Mouse (Mus musculus) adrenal gland, postnatal 4 days (tissue): ENCODE data around the gene Slc10a2. TPM values are rescaled to one million over a fixed set of nuclear protein-coding genes. Genes with fewer than 3 reads are reported as not detected.
"Not testable (repeated sequence)": the region's sequence is repeated elsewhere in the genome, so short reads cannot be mapped to it uniquely, and the experiment has no call there.

Experiments used
- DNase-seq, 2 experiments: peaks; one replicate each; pipeline ENCODE4 v3.0.0; 2021 to 2022; ENCODE audit warnings: low spot score in 2 of 2, mixed read lengths in 2 of 2
- long read RNA-seq, 2 experiments: library from polyadenylated mRNA; stranded (forward); transcript quantifications; one replicate each; pipeline ENCODE4 v2.0.0; 2021
- total RNA-seq, 2 experiments: library from RNA; stranded (reverse); gene quantifications; 2 replicates each; pipeline ENCODE4 v1.2.3; 2021

Gene Slc10a2
- not detected for total RNA-seq
- long read RNA-seq, experiment 1: 0 reads
- long read RNA-seq, experiment 2: 0 reads

DNA sequence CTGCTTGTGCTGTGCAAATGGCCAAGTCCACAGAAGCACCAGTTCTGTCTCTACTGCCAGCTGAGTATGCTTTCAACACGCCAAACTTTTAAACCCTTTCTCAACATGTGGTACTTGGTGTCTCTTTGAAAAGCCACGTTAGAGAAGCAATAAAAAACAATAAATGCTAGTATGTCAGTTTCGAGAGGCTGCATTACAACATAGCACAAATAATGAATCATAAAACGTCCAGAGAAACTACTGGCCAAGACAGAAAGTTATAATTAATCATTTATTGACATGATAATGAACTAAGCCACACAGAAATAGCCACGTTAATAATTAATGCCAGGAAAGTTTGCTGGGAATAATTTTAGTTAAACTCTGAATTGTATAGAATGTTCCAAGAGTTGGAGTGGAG, at the start of gene Slc10a2:
Gene Slc10a2, minus strand, starts transcription at position 166 of the 400 bp plus-strand sequence.
- DNase-seq: no peak

DNA sequence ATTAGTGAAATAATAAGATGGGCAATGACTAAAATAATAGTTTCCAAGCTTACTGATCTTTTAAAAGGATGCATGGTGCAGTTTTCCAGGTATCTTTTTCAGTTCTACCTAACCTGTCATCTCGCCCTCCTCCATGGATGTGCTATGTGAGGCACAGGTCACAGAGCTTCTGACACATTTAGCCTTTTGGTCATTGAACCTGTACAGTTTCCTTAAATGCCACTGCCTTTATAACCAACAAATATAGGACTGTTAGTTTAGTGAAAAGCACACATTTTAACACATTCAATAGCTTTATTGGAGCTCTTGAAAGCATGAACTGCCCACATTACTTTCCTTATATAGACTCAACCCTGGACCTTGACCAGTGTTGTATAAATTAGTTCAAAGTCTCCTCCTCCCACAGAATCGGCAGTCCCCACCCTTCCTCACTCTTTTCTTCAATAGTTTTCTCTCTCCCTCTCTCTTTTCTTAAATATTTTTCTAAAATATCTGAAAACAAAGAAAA, 24.2 kb upstream of the Slc10a2 start:
- DNase-seq: no peak

DNA sequence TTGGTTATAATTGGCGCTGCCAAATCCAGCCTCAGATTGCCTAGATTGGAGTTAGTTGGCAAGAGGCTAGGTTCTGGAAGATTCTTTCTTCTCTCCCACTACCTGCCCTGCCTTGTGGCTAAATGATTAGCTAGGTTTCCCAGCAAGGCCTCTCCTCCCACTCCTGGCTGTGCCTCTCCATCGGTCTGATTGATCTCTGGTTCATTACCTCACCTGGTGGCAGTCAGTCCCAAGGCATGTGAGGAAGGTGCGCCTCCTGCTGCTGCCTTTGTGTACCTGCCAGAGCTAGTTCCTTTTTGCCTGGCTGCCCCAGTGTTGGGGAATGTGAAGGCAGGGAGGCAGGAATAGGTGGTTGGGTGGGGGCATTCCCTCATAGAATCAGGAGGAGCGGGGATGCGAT, 1.7 kb upstream of the Slc10a2 start:
- DNase-seq: no peak

DNA sequence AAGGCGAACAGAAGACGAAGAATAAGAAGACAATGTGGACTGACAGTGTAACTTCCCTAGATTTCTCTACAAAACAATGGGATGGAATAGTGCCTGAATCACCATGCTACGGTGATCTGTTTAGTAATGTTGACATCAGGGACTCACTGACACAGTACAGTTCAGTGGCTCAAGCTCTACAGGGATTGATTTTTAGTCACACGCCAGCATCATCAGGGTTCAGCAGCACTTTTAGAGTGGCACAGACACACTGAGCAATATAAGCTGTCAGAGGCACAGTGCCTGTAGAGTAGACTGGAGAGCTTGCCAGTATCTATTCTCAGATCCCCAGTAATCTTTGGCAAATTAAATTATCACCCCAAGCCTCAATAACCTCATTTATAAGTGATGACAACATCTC, 9.8 kb downstream of the Slc10a2 start:
- DNase-seq: no peak

DNA sequence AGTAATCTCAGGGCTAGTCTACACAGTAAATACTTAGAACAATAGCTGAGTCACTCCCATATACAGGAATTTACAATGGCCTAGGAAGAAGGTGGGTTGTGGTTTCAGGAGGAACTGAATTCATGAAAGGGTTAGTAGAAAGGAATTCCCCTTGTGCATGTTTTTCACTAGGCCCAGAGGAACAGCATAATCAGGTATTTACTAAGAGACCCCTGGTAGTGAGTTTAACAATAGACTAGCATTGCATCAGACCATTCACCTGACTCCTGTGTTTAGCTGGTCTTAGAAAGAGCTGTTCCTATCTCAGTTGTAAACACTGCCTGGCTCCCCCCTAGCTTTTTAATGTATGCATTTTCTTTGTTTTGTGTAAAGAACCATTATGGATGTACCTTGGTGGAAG, 11.2 kb downstream of the Slc10a2 start:
- not testable (repeated sequence) for DNase-seq

DNA sequence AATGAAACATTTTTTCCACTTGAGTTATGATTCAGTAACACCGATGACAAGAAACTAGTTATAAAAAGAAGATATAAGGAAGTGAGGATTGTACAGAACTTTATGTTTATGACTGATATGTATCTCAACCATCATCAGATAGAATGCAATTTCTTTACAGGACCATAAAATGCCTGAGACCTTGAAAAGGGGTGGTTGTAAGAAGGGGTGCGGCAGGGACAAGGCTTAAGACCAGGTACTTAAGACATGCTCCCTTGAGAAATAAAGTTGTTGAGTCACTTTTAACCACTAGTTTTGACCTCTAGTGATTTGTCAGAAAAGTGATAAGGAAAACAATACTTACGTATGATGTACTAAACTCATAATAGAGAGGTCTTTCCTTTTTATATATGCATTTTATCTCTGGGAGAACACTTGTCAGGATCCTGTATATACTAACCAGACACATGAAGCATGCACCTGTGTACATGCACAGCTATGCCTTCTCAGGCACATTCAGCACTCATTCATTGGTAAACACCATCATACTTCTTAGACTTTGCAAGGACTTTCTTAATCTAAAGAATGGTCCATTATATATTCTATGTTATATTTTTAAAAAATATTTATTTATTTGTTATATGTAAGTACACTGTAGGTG, 31.4 kb downstream of the Slc10a2 start:
- no peak for DNase-seq

DNA sequence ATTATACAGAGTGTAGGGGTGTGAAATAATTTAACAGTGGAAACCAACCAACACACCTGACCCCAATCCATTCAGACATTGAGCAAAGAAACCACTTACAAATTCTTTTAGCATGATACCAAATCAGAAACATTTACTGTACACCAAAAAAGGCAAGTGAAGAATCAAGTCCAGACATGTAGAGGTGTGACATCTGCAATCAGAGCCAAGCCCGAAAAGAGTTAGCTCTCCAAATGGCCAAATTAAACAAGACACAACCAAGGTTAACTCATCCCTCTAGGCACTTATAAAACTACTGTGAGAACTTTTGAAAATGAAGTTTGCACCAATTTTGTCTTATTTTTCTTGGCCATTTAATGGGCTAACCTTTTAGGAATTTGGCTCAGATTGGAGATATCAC, 46.3 kb downstream of the Slc10a2 start:
- DNase-seq: no peak

DNA sequence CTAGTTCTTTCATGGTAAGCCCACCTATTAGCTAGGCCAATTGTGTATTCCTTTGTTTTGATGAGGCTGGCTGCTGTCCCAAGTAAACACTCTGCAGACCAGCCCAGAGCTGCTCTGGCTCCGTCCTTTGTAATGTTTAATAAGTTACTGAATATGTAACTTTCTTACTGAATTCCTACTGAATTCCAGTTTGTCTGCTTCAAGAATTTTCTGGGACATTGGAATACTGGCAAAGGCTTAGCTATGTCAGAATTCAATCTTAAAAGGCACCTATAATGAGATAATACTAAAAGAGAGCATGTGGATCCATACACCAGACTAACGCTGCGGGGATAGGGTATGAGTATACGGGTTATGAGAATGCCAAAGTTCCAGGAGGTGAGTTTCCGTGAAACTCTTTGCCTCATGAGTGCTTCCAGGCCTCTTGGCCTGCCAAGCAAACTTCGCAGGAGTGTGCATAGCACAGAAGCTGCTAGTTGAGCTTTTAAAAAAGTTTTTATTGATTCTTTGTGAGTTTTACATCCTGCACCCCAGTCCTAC, 60.7 kb downstream of the Slc10a2 start:
- DNase-seq: not testable (repeated sequence)

DNA sequence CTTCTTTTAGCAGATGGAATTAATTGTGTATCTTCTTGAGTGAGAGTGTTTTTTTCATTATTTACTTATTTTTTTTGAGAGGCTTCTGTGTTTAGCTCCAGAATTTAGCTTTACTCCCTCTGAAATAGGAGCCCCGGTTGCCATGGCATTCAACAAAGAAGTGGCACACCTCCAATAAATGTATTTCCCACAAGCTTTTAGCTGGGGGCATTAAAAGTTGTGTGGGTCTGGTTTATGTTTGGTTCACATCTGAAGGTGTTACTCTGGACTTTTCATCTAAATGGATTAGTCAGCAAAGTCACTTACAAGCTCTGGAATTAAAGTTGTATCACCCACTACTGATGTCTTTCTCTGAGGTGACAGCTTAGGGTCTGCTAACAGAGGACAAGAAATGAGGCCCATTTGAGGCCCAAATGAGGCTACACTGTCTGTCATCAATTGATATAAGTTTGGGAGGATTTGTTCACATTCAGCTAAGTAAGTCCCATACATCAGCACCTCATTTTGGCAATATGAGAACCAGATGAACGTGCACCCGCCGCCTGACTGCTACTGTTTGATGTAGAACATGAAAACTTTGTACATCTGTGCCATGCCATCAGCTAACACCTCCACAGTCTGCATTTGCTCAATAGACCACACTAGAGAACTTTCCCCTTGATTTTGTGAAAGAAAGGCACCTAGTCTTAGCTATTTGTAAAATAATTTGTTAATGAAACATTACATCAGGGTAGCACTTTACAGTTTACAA, 66.2 kb downstream of the Slc10a2 start:
- DNase-seq: no peak
